Mouse (Mus musculus) midbrain, embryonic 11.5 days (tissue): Measurements from ENCODE around the gene Serpina3m. TPM values are rescaled to one million over a fixed set of nuclear protein-coding genes. Genes with fewer than 3 reads are reported as not detected.
"Not testable (repeated sequence)": the region's sequence is repeated elsewhere in the genome, so short reads cannot be mapped to it uniquely, and the experiment has no call there.

Source experiments
- ATAC-seq: fragments of 200-750 bp; cut with Nextera tagmentation; 2 replicates; pipeline ENCODE4 v1.8.0; 2017; ENCODE audit warnings: moderate TSS enrichment, moderate library complexity; ENCODE audit not compliant: low FRiP score
- DNase-seq: peaks from one replicate; pipeline ENCODE4 v3.0.0; 2015; ENCODE audit warnings: low spot score; ENCODE audit errors: missing footprints
- H3K27ac ChIP-seq: fragments of 300-500 bp; sonication (generic); 2 replicates; pipeline ENCODE4 v1.5.1; 2014; ENCODE audit warnings: low read depth, low read length
- H3K27me3 ChIP-seq: fragments of 300-500 bp; sonication (generic); 2 replicates; pipeline ENCODE4 v1.6.1; 2014; ENCODE audit warnings: mild to moderate bottlenecking, low read length, moderate library complexity, mixed read lengths; ENCODE audit not compliant: control insufficient read depth, insufficient read depth
- H3K36me3 ChIP-seq: fragments of 300-500 bp; sonication (generic); 2 replicates; pipeline ENCODE4 v1.6.1; 2014; ENCODE audit warnings: mild to moderate bottlenecking, low read length, moderate library complexity, mixed read lengths; ENCODE audit not compliant: control insufficient read depth, insufficient read depth
- H3K4me1 ChIP-seq: fragments of 300-500 bp; sonication (generic); 2 replicates; pipeline ENCODE4 v1.6.1; 2014; ENCODE audit warnings: low read length; ENCODE audit not compliant: control insufficient read depth, insufficient read depth
- H3K4me2 ChIP-seq: fragments of 300-500 bp; sonication (generic); 2 replicates; pipeline ENCODE4 v1.6.1; 2014; ENCODE audit warnings: mild to moderate bottlenecking, moderate library complexity
- H3K4me3 ChIP-seq: fragments of 300-500 bp; sonication (generic); 2 replicates; pipeline ENCODE4 v1.5.1; 2014; ENCODE audit warnings: low read depth, low read length
- H3K9ac ChIP-seq: fragments of 300-500 bp; sonication (generic); 2 replicates; pipeline ENCODE4 v1.6.1; 2014; ENCODE audit warnings: low read length
- H3K9me3 ChIP-seq: fragments of 300-500 bp; sonication (generic); 2 replicates; pipeline ENCODE4 v1.6.1; 2016; ENCODE audit warnings: low read length; ENCODE audit not compliant: control insufficient read depth
- WGBS: fragments of 180-500 bp; shearing (Covaris S2); extraction: QIAGEN DNeasy Blood & Tissue Kit; methylation state at CpG from one replicate; pipeline ENCODE4 v1.1.7; 2014; 5-methylcytosine and 5-hydroxymethylcytosine counted together
- polyA plus RNA-seq: library from polyadenylated mRNA; unstranded; fragments of >200 nt; fragmentation: Nextera tagmentation; extraction: Ambion mirVana; gene quantifications from 2 replicates; pipeline ENCODE4 v1.2.1, GENCODE M21; 2014

Gene Serpina3m
- polyA plus RNA-seq, 1 experiment from 2014 or later: not detected

GRCm38 (mm10) chr12:104378815-104379214 lies 40.5 kb downstream of the Serpina3m start:
- H3K4me1 ChIP-seq, H3K36me3 ChIP-seq, H3K9me3 ChIP-seq, H3K4me3 ChIP-seq, H3K4me2 ChIP-seq, ATAC-seq, H3K9ac ChIP-seq, H3K27ac ChIP-seq, DNase-seq, H3K27me3 ChIP-seq: not testable (repeated sequence)
- 48% methylated on average over 5 of the region's 5 CpGs for WGBS

DNA sequence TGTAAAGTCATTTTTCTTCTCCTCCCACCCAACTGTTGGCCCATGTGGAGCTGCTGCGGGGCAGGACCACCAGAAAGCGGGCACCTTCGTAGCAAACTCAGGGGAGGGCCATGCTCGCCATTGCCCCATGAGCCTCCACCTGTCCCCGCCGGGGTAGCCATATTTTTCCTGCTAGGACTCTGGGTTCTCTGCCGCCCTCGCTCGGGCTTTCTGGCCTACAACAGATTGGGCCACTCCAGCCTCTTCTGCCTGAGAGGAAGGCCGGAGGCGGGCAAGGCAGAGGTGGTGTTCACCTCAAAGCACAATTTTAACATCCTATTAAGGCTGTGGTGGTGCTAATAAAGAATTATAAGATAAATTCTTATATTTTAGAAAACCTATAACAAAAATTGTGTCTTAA lies 41.6 kb downstream of the Serpina3m start:
- H3K27me3 ChIP-seq: no peaks in the 10 kb centered on the region
- H3K4me1 ChIP-seq: no peaks in the 10 kb centered on the region
- no peak overlapping the region for H3K4me3 ChIP-seq
- H3K27ac ChIP-seq: no peak overlapping the region
- no peak overlapping the region for H3K9ac ChIP-seq
- H3K4me2 ChIP-seq: no peak overlapping the region
- ATAC-seq (no peak), DNase-seq (no peak)
- WGBS: 91% methylated on average over 11 of the region's 11 CpGs
- no peaks in the 10 kb centered on the region for H3K36me3 ChIP-seq
- H3K9me3 ChIP-seq: no peaks in the 10 kb centered on the region

DNA sequence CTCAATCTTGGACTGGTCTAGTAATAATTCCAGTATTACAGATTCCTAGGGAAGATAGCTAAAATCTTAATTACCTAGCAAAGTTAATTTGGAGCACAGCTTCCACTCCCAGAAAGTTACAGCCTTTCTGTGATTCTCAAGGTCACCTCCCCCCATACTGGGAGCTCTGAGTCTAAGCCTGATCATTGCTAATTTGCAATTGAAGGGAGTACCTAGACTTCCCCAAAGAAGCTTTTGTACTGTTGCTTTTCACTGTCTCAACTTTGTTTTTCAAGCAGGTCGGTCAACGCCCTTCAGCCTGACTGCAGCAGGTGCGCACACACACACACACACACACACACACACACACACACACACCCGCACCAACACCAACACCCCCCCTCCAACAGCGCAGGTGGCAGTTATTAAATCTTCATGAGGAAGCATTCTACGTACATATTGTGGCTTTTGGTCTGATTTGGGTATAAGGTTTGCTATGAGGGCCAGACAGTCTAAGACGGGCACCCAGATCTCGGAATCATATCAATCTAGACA lies 42.9 kb downstream of the Serpina3m start:
- not testable (repeated sequence) for H3K36me3 ChIP-seq, H3K9me3 ChIP-seq, H3K9ac ChIP-seq, ATAC-seq, H3K27me3 ChIP-seq, H3K4me3 ChIP-seq, H3K4me1 ChIP-seq, H3K4me2 ChIP-seq, DNase-seq, H3K27ac ChIP-seq
- WGBS: 88% methylated on average over 8 of the region's 8 CpGs

DNA sequence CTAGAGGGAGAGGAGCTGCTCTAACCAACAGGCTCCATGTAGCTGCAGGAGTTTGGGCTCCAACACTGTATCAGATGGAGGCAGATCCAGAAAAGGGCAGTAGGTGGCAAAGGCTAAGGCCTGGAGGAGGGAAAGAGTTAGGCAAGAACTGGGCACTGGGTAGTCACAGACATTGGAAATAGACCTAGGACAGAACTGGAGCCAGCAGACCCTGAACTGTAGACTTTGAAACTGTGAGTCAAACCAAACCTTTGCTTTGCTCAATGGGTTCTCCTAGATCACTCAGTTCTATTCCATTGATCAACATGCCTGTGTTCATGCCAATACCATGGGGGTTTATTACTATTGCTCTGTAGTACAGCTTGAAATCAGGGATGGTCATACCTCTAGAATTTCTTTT lies 47.7 kb downstream of the Serpina3m start:
- not testable (repeated sequence) for H3K9ac ChIP-seq, H3K27ac ChIP-seq, H3K4me2 ChIP-seq, H3K36me3 ChIP-seq, H3K9me3 ChIP-seq, H3K4me1 ChIP-seq, H3K27me3 ChIP-seq, DNase-seq, H3K4me3 ChIP-seq, ATAC-seq

DNA sequence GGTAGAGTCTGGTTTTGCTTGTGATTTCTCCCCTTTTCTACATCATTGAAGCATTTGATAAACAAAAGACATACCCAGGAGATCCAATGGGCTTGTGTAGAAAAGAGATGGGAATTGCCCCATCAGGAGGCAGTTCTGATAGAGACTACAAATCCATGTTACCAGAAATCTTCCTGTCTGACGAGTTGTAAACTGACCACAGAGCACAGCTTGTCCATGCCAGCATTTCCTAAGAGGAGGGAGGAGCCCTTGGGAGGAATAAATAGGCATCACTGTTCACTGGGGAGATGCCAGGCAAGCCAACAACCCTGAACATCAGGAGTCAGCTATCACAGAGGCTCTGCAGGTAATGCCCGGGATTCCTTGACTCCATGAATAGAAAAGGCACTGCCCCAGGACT lies 48.6 kb downstream of the Serpina3m start:
- H3K36me3 ChIP-seq, H3K4me1 ChIP-seq, H3K9ac ChIP-seq, DNase-seq, H3K9me3 ChIP-seq, H3K27ac ChIP-seq, H3K4me3 ChIP-seq, ATAC-seq, H3K27me3 ChIP-seq, H3K4me2 ChIP-seq: not testable (repeated sequence)
- WGBS: 68% methylated on average over 2 of the region's 2 CpGs

GRCm38 (mm10) chr12:104388477-104388876 lies 50.2 kb downstream of the Serpina3m start:
- ATAC-seq: no peak
- Histone ChIP-seq H3K4me2 (no peak overlapping the region), H3K9me3 (no peaks in the 10 kb centered on the region), H3K36me3 (no peaks in the 10 kb centered on the region), H3K4me1 (no peaks in the 10 kb centered on the region), H3K27ac (no peak overlapping the region), H3K27me3 (no peaks in the 10 kb centered on the region), H3K4me3 (no peak overlapping the region), H3K9ac (no peak overlapping the region)
- DNase-seq: no peak

DNA sequence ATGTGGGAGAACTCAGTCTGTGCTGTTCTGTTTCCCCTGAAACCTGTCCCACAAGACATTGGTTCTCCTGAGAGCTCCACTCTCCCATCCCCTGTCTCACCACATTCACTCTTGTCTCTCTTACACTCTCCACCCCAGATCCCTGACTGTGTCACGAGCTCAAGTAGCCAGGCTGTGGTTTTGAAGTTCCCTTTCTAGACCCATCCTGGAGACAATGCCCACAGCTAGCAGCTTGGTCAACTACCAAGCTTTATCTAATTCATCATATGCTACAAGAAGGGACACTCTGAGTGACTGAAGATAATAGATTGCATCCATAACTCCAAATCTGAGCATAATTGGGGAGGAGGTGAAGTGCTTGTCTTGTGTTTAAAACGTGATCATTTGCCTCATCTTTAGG lies 52.8 kb downstream of the Serpina3m start:
- not testable (repeated sequence) for H3K4me2 ChIP-seq, H3K4me3 ChIP-seq, H3K9me3 ChIP-seq, H3K27me3 ChIP-seq, DNase-seq, H3K27ac ChIP-seq, H3K4me1 ChIP-seq, ATAC-seq, H3K9ac ChIP-seq, H3K36me3 ChIP-seq
- WGBS: 84% methylated on average over 2 of the region's 2 CpGs

DNA sequence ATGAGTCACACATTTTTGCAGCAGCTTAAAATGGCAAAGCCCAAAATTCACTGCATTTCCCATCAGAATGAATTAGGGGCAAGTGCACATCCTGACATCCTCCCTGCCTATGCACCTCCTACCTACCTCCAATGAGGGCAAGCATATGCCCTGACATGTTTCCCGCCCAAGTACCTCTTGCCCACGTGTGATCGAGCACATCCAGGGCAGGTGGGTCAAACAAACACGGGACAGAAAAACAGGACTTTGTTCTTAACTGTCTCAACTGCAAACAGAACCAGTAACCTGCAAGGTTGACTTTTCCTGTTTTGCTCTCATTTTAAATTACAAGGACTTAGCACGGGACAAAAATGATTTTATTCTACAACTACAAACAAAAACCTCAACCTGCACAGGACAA lies 65.7 kb downstream of the Serpina3m start:
- no peak overlapping the region for H3K4me2 ChIP-seq
- 85% methylated on average over 5 of the region's 5 CpGs for WGBS
- no peak overlapping the region for H3K4me3 ChIP-seq

GRCm38 (mm10) chr12:104406454-104406885 lies 68.2 kb downstream of the Serpina3m start, which contains the start of gene Serpina3n:
TSS of gene Serpina3n (plus strand) at chr12:104406729.
- no peak for DNase-seq
- Histone ChIP-seq H3K36me3 (no peaks in the 10 kb centered on the region), H3K9ac (no peak within 1 kb of the TSS), H3K27ac (no peak within 1 kb of the TSS), H3K27me3 (no peaks in the 10 kb centered on the region), H3K4me1 (no peaks in the 10 kb centered on the region), H3K4me2 (no peak within 1 kb of the TSS), H3K9me3 (no peaks in the 10 kb centered on the region), H3K4me3 (no peak within 1 kb of the TSS)
- WGBS: 69% methylated on average over 4 of the region's 4 CpGs
- no peak for ATAC-seq

More for the DNA sequence above, 65.7 kb downstream of the Serpina3m start:
- Histone ChIP-seq H3K4me1 (no peaks in the 10 kb centered on the region), H3K27ac (no peak overlapping the region), H3K9me3 (no peaks in the 10 kb centered on the region), H3K36me3 (no peaks in the 10 kb centered on the region), H3K9ac (no peak overlapping the region), H3K27me3 (no peaks in the 10 kb centered on the region)
- DNase-seq (no peak), ATAC-seq (no peak)

DNA sequence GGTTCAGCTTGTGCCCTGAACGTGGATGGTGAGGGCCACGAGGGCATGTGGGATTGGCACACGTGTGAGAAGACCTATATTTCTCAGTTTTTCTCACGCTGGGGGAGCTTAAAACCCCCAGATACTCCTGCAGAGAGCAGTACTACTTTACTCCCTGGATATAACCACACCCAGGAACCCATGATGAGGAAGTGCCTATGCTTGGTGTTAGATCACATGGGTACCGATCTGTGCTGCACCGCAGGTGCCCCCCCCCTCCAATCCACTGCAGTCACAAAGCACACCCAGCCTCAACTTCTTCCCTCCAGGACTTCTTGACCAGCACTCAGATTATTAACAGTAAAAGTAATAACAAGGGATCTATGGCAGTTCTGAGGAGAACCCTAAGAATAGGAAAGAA lies 74.2 kb downstream of the Serpina3m start:
- WGBS: 86% methylated on average over 6 of the region's 6 CpGs

More for the DNA sequence above, 74.2 kb downstream of the Serpina3m start:
- ATAC-seq (no peak), DNase-seq (no peak)
- Histone ChIP-seq H3K4me3 (no peak overlapping the region), H3K4me2 (no peak overlapping the region), H3K9me3 (no peaks in the 10 kb centered on the region), H3K27ac (no peak overlapping the region), H3K9ac (no peak overlapping the region), H3K36me3 (no peaks in the 10 kb centered on the region), H3K4me1 (no peaks in the 10 kb centered on the region), H3K27me3 (no peaks in the 10 kb centered on the region)
